Mouse (Mus musculus): Measurements from ENCODE around the gene Bcam. TPM values are rescaled to one million over a fixed set of nuclear protein-coding genes. Genes with fewer than 3 reads are reported as not detected.

Gene Bcam
- polyA plus RNA-seq, 1 experiment from 2014 or later: 70.3 TPM

DNA sequence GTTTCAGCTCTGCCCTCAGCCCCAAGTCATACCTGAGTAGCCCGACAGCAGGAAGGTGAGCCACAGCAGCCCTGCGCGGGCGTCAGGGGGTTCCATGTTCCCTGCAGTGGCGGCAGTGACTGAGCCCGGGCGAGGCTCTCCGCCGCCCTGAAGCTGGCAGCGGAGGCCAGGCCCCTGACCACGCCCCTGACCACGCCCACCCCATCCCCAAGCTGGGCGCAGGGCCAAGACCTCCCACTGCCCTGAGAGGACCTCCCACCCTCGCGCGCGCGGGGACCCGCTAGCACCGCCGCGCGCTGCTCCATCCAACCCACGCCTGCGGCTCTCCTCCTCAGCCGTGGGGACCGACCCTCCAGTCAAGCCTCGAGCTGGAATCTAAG, 451 bp downstream of the Bcam start:
- CTCF ChIA-PET: interaction anchor here (0.9 to 1.5 kb wide), 2 partner anchors 14 to 78 kb away, joined by 3 to 5 read pairs; no protein-coding TSS in a partner anchor
- no peak for TF ChIP-seq CTCF (IDR thresholded peaks at IDR 0.05)

DNA sequence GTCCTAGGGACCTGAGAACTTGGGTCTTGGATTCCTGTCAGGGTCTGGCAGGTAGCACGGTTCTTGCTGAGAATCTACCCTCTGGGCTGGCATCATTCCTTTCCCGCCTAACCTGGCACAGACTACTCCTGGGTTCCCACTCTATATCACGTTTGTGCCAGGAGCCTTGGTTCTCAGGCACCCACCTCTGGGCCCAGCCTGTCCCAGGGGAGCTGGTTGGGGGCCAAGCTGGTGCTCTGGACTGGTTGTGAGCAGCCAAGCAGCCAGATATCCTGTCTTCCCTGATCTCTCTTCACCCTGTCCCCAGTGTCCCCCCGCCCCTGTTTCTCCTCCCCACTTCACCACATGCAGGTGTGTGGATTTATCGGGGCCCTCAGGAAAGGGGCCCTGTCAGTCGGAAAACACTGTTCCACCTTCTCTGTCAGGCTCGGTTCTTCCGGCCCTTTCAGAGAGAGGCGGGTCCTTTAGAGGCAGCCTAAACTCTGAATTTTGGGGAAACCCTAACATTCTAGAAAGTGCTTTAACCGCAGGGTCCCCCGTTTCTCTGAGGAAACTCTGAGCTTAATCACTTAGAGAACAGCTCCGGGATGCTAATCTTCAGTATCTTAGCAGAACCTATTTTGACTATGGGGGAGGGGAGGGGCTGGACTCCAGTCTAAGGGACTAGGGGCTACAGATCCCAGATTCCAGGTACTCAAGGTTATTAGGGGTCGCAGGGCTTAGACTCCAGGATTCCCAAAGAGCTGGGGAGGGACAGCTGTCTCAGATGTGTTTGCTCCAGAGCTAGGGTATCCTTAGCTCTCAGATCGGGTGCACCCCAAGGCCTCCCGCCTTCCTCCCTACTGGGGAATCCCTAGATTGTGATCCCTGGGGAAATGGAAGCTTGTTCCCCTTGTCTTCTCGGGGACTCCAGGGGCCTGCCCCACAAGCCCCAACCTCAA, 1.1 kb downstream of the Bcam start:
- DNase-seq (ENCODE audit: low read depth, low spot score) (no peak), ATAC-seq (no peak)
- H3K27me3 ChIP-seq: no peaks in the 10 kb centered on the region
- in situ Hi-C loops (cut with MboI; ENCODE audit: low pct_unique_long_range_greater_than_20kb): no loop called here
- ChIA-PET POLR2A (interaction anchor here (0.7 to 1.3 kb wide), 2 partner anchors 20 to 48 kb away, joined by 3 to 7 read pairs; no protein-coding TSS in a partner anchor), CTCF (interaction anchor here (0.9 to 2.1 kb wide), 4 partner anchors 14 to 101 kb away, joined by 3 to 7 read pairs (median 6); no protein-coding TSS in a partner anchor)
- no peak for TF ChIP-seq CTCF (IDR thresholded peaks at IDR 0.05)

More for the DNA sequence above, 451 bp downstream of the Bcam start:
- in situ Hi-C loops (cut with MboI; ENCODE audit: low pct_unique_long_range_greater_than_20kb): no loop called here
- H3K27me3 ChIP-seq: no peaks in the 10 kb centered on the region
- POLR2A ChIA-PET: interaction anchor here (1.3 kb wide), 1 partner anchor 19 kb away, joined by 3 read pairs; no protein-coding TSS in a partner anchor
- ATAC-seq: peak; percentile 34
- DNase-seq (ENCODE audit: low read depth, low spot score): no peak

DNA sequence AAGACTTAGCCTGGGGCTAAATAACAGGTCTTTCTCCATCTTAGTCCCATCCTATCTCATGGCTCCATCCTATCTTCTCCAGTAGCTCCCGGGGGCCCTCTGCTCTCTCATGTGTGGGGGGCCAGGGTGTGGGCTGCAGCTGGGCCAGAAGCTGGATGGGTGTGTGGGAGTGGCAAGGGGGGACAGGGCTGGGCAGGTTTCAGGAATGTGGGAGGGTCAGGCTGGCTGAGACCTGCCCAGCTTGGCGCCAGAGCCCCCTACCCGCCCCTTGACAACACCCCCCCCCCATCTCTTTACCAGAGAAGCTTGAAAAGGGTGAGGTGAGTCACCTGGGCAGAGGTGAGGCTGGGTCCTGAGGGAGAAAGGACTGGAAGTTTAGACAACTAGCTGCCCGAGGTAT, 1.8 kb downstream of the Bcam start:
- DNase-seq (ENCODE audit: low read depth, low spot score) (no peak), ATAC-seq (no peak)
- no peak for TF ChIP-seq CTCF (IDR thresholded peaks at IDR 0.05)

DNA sequence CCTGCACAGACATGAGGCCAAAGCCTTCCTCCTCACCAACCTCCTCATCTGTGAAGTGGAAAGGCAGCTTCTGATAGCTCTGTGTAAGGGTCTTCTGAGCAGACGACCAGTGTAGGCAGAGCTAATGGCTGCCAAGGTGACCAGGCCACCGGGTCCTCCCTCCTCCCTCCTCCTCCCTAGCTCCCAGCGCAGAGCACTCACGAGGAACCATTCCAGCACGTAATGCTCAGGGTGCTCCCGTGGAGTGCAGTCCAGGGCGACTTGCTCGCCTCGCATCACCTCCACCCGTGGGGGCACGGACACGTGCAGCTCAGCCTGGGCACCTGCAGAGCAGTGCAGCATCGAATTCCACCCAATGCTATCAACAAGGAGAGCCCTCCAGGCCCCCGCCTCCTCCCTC, 2.6 kb downstream of the Bcam start:
- TF ChIP-seq CTCF (IDR thresholded peaks at IDR 0.05): no peak
- DNase-seq (ENCODE audit: low read depth, low spot score) (no peak), ATAC-seq (no peak)
- no peaks in the 10 kb centered on the region for H3K27me3 ChIP-seq
- in situ Hi-C loops (cut with MboI; ENCODE audit: low pct_unique_long_range_greater_than_20kb): no loop called here
- ChIA-PET CTCF (interaction anchor here (1.1 to 2.1 kb wide), 4 partner anchors 13 to 99 kb away, joined by 3 to 7 read pairs (median 6); no protein-coding TSS in a partner anchor), POLR2A (interaction anchor here (0.5 kb wide), 1 partner anchor 22 kb away, joined by 3 read pairs; no protein-coding TSS in a partner anchor)

More for the DNA sequence above, 1.8 kb downstream of the Bcam start:
- in situ Hi-C loops (cut with MboI; ENCODE audit: low pct_unique_long_range_greater_than_20kb): no loop called here
- POLR2A ChIA-PET: interaction anchor here (1.3 kb wide), 1 partner anchor 20 kb away, joined by 3 read pairs; no protein-coding TSS in a partner anchor
- CTCF ChIA-PET: interaction anchor here (1.6 to 2.1 kb wide), 3 partner anchors 14 to 100 kb away, joined by 4 to 7 read pairs (median 7); no protein-coding TSS in a partner anchor
- H3K27me3 ChIP-seq: no peaks in the 10 kb centered on the region

DNA sequence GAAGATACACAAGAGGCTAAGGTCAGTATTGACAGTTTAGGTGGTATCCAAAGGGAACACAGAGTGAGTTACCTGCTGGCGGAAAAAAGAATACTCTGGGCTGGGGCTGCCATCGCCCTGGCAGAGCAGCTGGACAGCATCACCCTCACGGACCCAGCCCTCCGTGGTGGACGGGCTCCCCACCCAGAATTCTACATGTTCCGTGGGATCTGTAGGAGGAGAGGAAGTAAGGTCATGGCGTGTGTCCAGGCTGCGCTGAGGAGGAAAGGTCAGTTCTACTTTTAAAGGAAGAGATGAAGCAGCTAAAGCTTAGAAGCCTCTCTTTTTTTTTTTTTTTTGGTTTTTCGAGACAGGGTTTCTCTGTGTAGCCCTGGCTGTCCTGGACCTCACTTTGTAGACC, 6.2 kb downstream of the Bcam start:
- no peaks in the 10 kb centered on the region for H3K27me3 ChIP-seq
- no peak for ATAC-seq
- DNase-seq (ENCODE audit: low read depth, low spot score): no peak
- POLR2A ChIA-PET: no interaction called here
- in situ Hi-C loops (cut with MboI; ENCODE audit: low pct_unique_long_range_greater_than_20kb): no loop called here
- no peak for TF ChIP-seq CTCF (IDR thresholded peaks at IDR 0.05)
- CTCF ChIA-PET: no interaction called here

DNA sequence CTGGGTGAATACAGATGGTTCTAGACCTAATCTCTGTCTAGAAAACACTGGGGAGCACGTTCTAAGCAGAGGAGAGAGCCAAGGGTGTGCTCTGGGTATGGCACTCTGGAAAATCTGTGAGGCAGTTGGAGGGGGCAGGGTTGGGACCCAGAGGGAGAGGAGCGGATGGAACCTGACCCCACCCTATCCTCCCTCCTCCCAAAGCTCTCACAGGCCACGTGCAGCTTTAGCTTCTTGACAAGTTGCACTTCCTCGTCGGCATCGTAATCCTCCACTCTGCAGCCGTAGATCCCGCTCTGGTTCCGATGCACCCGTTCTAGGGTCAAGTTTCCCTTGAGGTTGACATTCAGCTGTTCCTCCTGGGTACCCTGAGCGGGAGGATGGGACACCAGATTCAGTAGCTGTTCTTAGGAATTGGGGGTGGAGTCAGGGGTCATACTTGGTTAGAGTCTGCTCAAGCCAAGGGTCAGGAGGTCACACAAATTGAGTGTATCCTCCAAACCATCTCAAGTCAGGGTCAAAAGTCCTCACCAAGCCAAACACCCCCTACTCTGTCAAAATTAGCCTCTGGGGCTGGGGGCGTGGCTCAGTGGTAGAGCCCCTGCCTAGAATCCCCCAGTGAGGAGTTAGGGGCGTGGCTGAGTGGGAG, 6.9 kb downstream of the Bcam start:
- ChIA-PET CTCF (no interaction called here), POLR2A (no interaction called here)
- ATAC-seq: no peak
- TF ChIP-seq CTCF (IDR thresholded peaks at IDR 0.05): no peak
- DNase-seq (ENCODE audit: low read depth, low spot score): no peak
- no peaks in the 10 kb centered on the region for H3K27me3 ChIP-seq
- in situ Hi-C loops (cut with MboI; ENCODE audit: low pct_unique_long_range_greater_than_20kb): no loop called here

DNA sequence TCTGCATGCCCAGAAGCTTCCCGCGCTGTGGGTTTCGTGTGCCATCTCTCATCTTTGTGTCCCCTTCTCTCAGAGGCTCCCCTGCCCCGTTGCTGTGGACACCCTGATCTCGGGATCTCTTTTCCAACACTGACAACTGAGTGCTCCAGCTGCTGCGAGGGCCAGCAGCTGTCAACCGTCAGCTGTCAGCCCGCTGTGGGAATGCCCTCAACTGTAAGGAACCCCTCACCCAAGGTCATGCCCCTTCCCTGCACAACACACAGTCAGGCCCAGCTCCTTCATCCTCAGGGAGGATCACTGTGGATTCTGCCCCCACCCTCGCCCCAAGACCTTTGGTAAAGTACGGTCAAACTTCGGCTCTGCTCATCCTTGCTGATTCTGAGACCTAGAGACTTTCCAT, 8.5 kb downstream of the Bcam start:
- ChIA-PET POLR2A (no interaction called here), CTCF (interaction anchor here (0.8 kb wide), 1 partner anchor 9 kb away, joined by 3 read pairs; no protein-coding TSS in a partner anchor)
- DNase-seq (ENCODE audit: low read depth, low spot score): no peak
- no peaks in the 10 kb centered on the region for H3K27me3 ChIP-seq
- no peak for TF ChIP-seq CTCF (IDR thresholded peaks at IDR 0.05)
- no peak for ATAC-seq
- in situ Hi-C loops (cut with MboI; ENCODE audit: low pct_unique_long_range_greater_than_20kb): no loop called here

DNA sequence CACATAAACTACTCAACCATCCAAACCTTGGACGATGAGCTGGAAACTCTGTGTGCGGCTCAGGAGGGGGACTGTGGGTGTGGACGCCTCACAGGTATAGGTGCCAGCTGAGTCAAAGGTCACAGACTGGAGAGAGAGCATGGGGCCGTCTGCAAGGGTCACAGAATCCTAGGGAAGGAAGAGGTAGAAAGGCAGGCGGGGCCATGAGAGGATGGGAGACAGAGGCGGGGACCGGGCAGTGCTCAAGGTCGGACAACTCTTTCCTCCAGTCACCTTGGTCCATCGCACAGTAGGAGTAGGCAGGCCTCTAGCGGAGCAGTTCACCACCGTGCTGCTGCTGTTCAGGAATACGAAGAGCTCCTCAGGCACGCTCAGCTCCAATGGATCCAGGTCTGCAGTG, 10.8 kb downstream of the Bcam start:
- ATAC-seq: no peak
- in situ Hi-C loops (cut with MboI; ENCODE audit: low pct_unique_long_range_greater_than_20kb): no loop called here

DNA sequence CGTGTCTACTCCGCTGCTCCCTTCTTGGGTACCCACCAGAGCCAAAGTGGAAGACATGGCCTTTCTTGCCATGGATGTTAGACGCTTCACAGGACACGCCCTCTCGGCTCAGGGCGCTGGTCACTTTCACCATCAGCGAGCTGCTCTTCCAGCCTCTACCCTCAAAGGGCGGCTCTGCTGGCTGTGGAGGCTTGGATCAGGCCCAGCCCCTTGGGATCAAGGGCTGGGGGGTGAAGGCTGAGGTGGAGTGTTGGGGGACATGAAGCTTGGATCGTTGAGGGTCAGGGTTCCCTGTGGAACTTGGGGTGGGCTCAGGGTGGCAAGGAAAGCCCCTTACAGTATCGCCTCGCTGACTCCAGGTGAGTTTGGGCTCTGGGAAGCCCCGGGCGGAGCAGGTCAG, 12.2 kb downstream of the Bcam start:
- in situ Hi-C loops (cut with MboI; ENCODE audit: low pct_unique_long_range_greater_than_20kb): no loop called here
- H3K27me3 ChIP-seq: no peaks in the 10 kb centered on the region
- ChIA-PET CTCF (interaction anchor here (1.0 kb wide), 1 partner anchor 35 kb away, joined by 3 read pairs; no protein-coding TSS in a partner anchor), POLR2A (no interaction called here)
- ATAC-seq (no peak), DNase-seq (ENCODE audit: low read depth, low spot score) (no peak)
- TF ChIP-seq CTCF (IDR thresholded peaks at IDR 0.05): no peak

More for the DNA sequence above, 10.8 kb downstream of the Bcam start:
- POLR2A ChIA-PET: no interaction called here
- no peak for DNase-seq (ENCODE audit: low read depth, low spot score)
- no peak for TF ChIP-seq CTCF (IDR thresholded peaks at IDR 0.05)
- CTCF ChIA-PET: interaction anchor here (0.8 kb wide), 1 partner anchor 30 kb away, joined by 3 read pairs; no protein-coding TSS in a partner anchor
- no peaks in the 10 kb centered on the region for H3K27me3 ChIP-seq
